Mouse (Mus musculus): ENCODE results near the gene Zfp791. TPM values are rescaled to one million over a fixed set of nuclear protein-coding genes. Genes with fewer than 3 reads are reported as not detected.
"Not testable (repeated sequence)": the region's sequence is repeated elsewhere in the genome, so short reads cannot be mapped to it uniquely, and the experiment has no call there.

Gene Zfp791
- total RNA-seq, 2 experiments from 2014 or later, result 3.7 to 3.9 TPM

- peak; percentile 94 for DNase-seq
These were observed 39.6 kb downstream of the Zfp791 start, which contains the start of gene Man2b1 for GRCm38 (mm10) chr8:85083108-85083813. Gene Man2b1 (plus strand): TSS chr8:85083270.

- DNase-seq, result not testable (repeated sequence)
These were observed 40.7 kb downstream of the Zfp791 start for GRCm38 (mm10) chr8:85082169-85082568.

DNA sequence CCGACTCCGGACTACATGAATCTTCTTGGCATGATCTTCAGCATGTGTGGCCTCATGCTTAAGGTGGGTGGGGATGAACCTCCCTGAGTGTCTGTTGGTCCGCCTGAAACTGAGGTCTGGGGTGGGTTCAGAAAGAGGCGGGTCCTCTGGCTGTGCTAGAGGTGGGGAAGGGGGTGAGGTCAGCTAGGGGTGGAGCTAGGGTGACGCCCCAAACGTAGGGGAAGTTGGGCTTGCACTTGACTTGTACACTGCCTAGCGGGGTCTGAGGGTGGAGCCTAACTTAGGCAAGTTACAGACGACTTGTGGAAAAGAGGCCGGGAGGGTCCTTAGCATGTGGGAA, 41.7 kb downstream of the Zfp791 start, which contains the start of gene Wdr83:
Gene Wdr83 (minus strand): TSS at position 91 of the 340 bp plus-strand sequence.
- peak; percentile 54 for DNase-seq

GRCm38 (mm10) chr8:85080532-85081215, 42.2 kb downstream of the Zfp791 start, which contains the start of gene Wdr83os:
Gene Wdr83os (plus strand): TSS chr8:85080740.
- DNase-seq, result peak; percentile 65

- DNase-seq, result no peak
These were observed 42.7 kb downstream of the Zfp791 start for GRCm38 (mm10) chr8:85080214-85080531.

DNA sequence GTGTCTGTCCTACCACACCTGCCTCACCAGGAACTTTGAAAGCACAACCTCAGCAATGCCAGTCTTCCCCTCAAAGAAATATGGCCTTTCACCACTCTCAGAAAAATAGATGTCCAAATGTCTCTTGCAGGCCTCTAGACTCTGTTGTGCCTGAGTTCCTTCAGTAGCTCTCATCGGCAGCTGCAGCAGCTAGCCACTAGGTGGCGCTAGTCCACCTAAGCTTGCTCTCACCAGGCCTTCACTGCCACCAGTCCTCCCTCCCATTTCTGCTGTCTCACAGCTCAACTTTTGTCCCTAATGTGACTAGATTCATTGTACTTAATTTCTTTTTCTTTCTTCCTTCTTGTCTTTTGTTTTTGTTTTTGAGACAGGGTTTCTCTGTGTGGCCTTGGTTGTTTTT, 45.9 kb downstream of the Zfp791 start:
- DNase-seq, result peak; percentile 85

- DNase-seq, result peak; percentile 53
These were observed 46.9 kb downstream of the Zfp791 start for GRCm38 (mm10) chr8:85076001-85076400.

DNA sequence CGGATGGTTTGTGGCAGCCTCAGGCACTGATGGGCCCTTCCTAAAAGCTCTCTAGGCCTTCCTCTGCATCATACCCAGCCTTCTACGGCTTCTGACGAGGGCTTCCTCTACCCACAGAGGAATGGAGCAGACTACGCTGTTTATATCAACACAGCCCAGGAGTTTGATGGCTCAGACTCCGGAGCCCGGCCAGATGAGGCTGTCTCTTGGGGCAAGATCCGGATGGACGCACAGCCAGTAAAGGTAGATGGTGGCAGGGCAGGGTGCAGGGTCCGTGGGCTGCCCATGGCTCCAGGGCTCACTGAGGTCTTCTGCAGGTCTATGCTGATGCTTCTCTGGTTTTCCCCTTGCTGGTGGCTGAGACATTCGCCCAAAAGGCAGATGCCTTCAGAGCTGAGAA, 48.3 kb downstream of the Zfp791 start:
- no peak for DNase-seq

DNA sequence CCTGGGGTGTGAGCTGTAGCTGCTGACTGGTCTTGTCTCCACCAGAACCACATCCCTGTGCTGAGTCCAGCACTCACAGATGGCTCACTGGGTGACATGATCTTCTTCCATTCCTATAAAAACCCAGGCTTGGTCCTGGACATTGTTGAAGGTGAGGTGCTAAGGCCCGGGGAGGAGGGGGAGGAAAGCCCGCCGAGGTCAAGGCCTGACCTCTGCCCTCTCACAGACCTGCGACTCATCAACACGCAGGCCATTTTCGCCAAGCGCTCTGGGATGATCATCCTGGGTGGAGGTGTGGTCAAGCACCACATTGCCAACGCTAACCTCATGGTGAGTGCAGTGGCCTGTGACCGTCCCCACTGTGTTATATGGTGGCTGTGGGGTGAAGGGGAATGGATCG, 48.7 kb downstream of the Zfp791 start:
- no peak for DNase-seq

- DNase-seq, result no peak
These were observed 49.8 kb downstream of the Zfp791 start for GRCm38 (mm10) chr8:85073041-85073612.

GRCm38 (mm10) chr8:85072364-85072929, 50.4 kb downstream of the Zfp791 start:
- DNase-seq, result no peak

GRCm38 (mm10) chr8:85071514-85072281, 51.2 kb downstream of the Zfp791 start, which contains the start of gene Dhps:
Gene Dhps (plus strand): TSS chr8:85071757.
- peak; percentile 93 for DNase-seq

GRCm38 (mm10) chr8:85071041-85071440, 51.9 kb downstream of the Zfp791 start:
- DNase-seq, result no peak

DNA sequence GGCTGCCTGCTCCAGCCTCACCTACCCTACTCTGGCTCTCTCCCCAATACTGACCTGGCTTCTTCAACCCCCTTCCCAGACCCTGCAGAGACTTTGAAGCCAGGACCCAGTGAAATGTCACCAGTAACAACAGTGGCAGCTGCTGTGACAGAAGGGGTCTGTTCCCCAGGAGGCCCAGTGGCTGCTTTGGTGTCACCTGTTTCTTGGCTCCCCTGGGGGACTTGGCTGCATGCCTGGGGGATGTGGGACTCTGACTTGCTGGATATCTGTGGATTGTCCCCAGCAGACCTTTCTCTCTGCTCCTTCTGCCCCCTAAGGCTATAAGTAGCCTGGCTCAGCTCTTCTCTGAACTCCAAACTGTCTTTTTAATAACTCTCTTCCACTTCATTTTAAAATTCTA, 54.9 kb downstream of the Zfp791 start, which contains the start of gene Gm5741:
Gene Gm5741 (minus strand): TSS at position 1 of the 400 bp plus-strand sequence.
- no peak for DNase-seq

DNA sequence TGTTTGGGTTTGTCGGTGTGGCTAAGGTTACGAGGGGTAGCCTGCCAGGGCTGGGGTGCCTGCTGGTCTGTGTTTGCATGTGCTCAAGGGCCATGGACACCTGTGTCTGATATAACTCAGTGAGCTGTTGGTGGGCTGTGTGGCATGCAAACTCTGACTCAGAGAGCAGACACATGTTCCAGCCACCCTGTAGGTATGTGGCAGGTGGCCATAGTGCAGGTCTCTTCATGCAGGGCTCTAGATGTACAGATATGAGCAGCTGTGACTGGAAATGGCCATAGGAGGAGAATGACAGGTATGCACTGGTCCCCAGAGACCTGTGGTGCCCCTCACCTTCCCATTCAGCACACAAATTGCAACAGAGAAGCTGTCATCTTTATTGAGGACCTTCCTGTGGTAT, 55.7 kb downstream of the Zfp791 start:
- DNase-seq, result no peak

- DNase-seq, result peak; percentile 40
These were observed 57.7 kb downstream of the Zfp791 start for GRCm38 (mm10) chr8:85065213-85065612.

DNA sequence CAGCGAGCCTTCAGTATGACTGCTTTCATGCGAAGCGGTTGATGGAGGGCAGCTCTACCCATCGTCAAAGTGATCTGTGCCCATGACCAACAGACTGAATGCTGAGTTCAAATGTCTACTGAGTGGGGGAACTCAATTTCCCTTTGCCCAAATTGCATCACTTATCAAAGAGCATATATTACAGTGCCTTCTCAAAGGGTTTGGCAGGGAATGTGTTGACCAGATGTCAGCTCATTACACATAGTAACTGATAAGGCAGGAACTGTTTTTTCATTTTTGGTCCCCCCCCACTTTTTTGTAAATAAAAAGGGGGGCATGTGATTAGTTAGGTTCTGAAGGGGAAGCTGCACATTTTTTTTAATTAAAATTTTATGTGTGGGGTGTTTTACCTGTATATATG, 60.3 kb downstream of the Zfp791 start:
- no peak for DNase-seq

DNA sequence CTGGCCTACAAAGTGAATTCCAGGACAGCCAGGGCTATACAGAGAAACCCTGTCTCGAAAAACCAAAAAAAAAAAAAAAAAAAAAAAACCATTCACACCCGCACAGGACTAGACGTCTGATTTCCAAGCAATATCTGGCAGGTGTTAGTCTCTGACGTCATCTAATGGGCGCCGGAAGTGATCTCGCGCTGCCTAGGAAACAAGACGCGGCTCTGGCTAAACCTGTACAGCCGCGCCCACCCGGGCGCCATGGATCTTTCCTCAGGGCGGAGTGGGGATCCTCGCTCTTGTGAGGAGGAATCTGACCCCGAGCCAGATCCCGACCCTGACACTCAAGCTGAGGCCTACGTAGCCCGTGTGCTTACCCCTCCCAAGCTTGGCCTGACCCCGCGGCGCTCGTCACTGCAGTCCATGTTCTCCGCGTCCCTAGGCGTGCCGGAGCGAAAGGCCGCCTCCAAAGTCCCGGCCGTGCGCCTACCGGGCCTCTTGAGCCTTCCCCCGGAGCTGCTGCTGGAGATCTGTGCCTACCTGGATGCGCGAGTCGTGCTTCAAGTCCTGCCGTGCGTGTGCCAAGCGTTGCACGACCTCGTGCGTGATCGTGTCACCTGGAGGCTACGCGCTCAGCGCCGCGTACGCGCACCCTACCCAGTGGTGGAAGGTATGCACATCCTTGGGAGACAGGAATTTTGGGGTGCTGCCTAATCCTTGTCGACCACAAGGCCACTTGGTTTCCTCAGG, 62.8 kb downstream of the Zfp791 start, which contains the start of gene Fbxw9:
Gene Fbxw9 (plus strand): TSS at position 177 of the 738 bp plus-strand sequence.
- DNase-seq, result peak; percentile 93
